Mouse (Mus musculus) CH12.LX (cell line): Measurements from ENCODE around the gene Smim1.

ENCODE experiments used
- BHLHE40 ChIP-seq: IDR thresholded peaks from 2 replicates; pipeline ENCODE4 v1.6.1; 2011; ENCODE audit warnings: mild to moderate bottlenecking, low read depth, low read length, improper control_type of control experiment
- CTCF ChIP-seq, 2 experiments: IDR thresholded peaks in 1 of 2; conservative IDR thresholded peaks in 1 of 2; 2 replicates each; pipeline ENCODE4 v1.5.1; 2011 to 2012; ENCODE audit warnings: low read depth in 2 of 2, low read length in 2 of 2, improper control_type of control experiment in 1 of 2, inconsistent platforms in 1 of 2, mild to moderate bottlenecking in 1 of 2, moderate library complexity in 1 of 2
- MAFK ChIP-seq: IDR thresholded peaks from 2 replicates; pipeline ENCODE4 v1.6.1; 2011; ENCODE audit warnings: low read length, improper control_type of control experiment; ENCODE audit not compliant: insufficient replicate concordance
- MXI1 ChIP-seq: IDR thresholded peaks from 2 replicates; pipeline ENCODE4 v1.6.1; 2011; ENCODE audit warnings: mild to moderate bottlenecking, low read depth, low read length, improper control_type of control experiment
- POLR2A ChIP-seq: IDR thresholded peaks from 2 replicates; pipeline ENCODE4 v1.6.1; 2011; ENCODE audit warnings: low read depth, mild to moderate bottlenecking, improper control_type of control experiment, low read length
- POLR2AphosphoS2 ChIP-seq: IDR thresholded peaks from 2 replicates; pipeline ENCODE4 v1.6.1; 2011; ENCODE audit warnings: low read depth, low read length, improper control_type of control experiment
- RAD21 ChIP-seq: IDR thresholded peaks from 2 replicates; pipeline ENCODE4 v1.6.1; 2011; ENCODE audit warnings: low read depth, mild to moderate bottlenecking, low read length, improper control_type of control experiment, moderate library complexity

DNA sequence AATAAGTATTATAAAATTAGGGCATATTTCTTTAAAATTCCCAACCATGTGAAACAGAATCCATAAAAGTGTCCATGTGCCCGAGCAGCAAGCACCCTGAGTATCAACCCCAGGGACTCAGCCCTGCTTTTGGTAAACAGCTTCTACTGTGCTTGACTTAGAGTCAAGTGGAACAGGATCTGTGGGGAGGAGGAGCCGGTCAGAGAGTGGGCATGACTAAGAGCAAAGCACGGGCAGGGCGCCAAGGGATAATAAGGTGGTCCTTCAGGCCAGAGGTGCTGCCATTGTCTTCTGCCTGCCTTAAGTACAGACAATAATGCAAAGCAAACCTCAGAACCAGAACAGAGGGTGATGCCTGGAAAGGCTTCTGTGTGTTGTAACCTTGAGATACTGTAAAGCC, 18.3 kb downstream of the Smim1 start:
- TF ChIP-seq MAFK (no peak), RAD21 (no peak), CTCF (conservative IDR thresholded peaks at IDR 0.05 in 1 of 2, IDR thresholded peaks at IDR 0.05 in 1 of 2; ENCODE audit: low read depth in 2 of 2, low read length in 2 of 2) (no peak), POLR2AphosphoS2 (no peak), POLR2A (no peak), BHLHE40 (no peak), MXI1 (no peak)
